Mouse (Mus musculus) spleen, postnatal 4 days (tissue): Measurements from ENCODE around the gene Kcnd1.
"Not testable (repeated sequence)": the region's sequence is repeated elsewhere in the genome, so short reads cannot be mapped to it uniquely, and the experiment has no call there.

Experiments
- DNase-seq, 2 experiments: peaks; one replicate each; pipeline ENCODE4 v3.0.0; 2022; ENCODE audit warnings: low spot score in 2 of 2

The Kcnd1 gene

DNA sequence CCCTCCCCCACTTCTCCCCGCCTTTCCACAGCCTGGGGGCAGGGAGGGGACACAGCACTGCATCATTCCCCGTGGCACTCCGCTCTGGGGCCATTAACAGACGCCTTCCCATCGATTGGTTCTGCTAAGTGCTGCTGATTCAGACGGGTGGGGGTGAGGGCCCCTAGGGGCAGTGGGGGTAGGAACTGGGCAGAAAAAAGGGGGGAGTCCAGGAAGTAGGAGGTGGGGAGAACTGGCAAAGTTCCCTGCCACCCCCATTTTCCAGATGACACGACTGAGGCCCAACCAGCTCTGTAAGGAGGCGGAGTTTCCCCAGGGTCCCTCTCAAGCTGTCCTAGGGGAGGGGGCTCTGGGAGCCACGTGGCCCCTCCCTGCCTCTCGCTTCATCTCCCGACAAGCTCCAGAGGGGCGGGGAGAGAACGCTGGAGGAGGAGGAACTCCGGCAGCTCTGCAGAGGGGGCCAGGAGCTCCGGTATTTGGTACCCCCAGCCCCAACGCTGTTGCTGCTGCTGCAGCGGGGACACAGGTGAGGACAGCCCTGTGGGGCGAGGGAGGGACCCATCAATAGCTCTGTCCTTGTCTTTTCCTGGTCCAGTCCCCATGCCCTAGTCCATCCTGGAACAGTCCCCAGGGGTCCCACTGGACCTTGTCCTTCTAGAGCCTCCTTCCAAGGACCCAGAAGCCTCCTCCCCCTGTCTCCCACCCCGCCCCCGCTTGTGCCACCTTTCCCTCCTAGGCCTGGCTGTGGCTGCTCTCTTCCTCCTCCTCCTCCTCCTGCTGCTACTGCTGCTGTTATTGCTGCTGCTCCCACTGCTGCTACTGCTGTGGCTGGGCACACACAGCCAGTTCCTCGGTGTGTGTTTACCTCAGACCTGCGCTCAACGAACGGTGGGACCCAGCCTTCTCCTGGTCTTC lies at the start of gene Kcnd1:
TSS of gene Kcnd1 (plus strand) at position 425 of the 915 bp plus-strand sequence.
- no peak for DNase-seq

DNA sequence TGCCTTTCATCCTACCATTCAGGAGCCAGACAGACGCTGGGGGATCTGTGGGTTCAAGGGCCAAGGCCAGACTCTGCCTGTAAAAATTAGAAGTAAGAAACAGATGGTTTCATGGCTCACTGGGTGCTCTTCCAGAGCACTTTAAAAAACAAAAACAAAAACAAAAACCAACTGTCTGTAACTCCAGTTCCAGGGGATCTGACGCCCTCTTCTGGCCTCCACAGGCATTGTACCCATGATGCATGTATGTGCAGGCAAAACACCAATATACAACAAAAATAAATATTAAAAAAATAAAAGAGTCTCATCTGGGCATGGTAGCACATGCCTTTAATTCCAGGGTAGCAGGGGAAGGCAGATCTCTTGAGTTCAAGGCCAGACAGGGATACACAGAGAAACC lies 49.3 kb upstream of the Kcnd1 start:
- DNase-seq: peak in 1 of 2 experiments; percentile 20

DNA sequence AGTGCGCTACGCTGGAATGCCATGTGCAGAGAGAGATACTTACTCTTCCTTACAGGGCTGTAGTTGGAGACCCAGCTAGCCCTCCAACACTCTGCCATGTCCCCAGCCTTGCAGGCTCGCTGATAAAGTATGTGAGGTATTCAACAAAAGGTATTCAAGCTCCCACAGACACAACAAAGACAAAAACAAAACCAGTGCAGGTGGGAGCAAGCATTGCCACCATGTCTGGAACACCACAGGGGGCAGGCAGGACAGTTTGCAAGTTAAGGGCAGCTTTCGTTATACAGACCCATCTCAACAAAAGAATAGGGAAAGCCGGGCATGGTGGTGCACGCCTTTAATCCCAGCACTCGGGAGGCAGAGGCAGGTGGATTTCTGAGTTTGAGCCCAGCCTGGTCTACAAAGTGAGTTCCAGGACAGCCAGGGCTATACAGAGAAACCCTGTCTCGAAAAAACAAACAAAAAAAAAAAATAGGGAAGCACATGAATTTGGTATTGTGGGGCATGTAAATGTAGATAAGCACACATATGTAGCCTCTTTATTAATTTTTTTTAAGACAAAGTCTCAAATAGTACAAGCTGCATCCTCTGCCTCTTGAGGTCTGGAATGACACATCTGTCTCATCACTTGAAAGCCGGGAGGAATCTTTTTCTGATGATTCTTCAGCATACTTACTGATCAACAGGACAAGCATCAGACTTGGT lies 46.4 kb upstream of the Kcnd1 start:
- DNase-seq: no peak

DNA sequence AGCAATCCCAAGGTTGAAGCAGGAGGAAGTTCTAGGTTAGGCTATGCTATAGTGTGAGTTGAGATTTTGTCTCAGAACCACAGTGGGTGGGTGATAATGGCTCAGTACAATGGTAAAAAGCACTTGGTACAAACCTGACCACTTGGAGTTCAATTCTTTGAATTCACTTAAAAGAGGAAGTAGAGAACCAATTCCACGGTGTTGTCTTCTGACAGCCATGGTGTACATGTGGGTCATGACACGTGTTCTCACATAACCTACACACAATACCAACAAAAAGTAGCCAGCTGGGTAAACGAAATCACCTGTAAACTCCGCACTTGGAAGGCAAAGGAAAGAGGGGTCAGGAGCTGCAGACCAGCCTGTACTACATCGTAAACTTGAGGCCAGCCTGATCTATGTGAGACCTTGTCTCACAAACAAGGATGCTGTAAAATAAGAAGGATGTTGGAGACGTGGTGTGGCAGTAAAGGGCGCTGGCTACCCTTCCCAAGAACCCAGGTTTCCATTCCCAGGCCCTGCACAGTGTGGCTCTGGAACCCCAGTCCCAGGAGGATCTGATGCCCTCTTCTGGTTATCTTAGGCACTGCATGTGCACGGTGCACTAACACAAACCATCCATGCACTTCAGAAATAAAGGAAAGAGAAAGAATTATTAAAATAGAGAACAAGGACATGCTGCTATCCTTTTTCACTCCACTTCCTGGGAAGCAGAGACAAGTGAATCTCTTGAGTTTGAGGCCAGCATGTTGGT lies 45.6 kb upstream of the Kcnd1 start:
- DNase-seq: peak; percentile 66 to 84

DNA sequence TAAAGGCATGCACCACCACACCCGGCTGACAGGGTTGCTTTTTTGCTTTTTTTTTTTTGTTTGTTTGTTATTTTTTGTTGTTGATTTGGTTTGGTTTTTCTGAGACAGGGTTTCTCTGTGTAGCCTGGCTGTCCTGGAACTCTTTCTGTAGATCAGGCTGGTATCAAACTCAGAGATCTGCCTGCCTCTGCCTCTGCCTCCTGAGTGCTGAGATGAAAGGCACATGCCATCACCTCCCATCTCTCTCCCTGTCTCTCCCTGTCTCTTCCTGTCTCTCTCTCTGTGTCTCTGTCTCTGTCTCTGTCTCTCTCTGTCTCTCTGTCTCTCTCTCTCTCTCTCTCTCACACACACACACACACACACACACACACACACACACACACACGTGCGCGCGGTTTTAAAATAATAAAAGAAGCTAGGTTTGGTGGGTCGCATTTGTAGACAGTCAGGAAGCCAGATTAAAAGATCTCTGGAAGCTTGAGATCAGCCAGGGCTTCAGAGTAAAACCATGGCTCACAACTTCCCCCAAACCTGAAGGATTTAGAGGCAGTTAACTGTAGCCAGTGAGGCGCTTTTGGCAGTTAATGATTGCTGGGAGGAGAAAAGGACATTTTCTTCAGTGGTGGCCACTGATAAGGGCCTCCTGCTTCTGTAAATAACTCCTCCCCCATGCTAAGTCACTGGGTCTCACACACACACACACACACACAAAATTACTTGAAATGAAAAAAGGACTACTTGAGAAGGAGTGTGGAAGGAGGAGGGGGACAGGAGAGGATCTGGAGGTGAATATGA lies 43.4 kb upstream of the Kcnd1 start:
- peak in 1 of 2 experiments; percentile 32 for DNase-seq

DNA sequence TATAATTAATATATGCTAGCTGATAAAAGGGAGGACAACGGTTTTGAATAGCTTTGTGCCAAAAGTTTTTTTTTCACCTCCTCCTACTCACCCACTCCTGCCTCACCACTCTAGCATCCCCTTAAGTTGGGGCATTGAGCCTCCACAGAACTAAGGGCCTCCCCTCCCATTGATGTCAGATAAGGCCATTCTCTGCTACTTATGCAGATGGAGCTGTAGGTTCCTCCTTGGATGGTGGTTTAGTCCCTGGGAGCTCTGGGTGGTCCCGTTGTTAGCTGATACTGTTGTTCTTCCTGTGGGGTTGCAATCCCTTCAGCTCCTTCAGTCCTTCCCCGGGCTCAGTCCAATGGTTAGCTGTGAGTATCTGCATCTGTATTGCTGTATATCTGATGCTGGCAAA lies 42.8 kb upstream of the Kcnd1 start:
- DNase-seq: peak in 1 of 2 experiments; percentile 13

DNA sequence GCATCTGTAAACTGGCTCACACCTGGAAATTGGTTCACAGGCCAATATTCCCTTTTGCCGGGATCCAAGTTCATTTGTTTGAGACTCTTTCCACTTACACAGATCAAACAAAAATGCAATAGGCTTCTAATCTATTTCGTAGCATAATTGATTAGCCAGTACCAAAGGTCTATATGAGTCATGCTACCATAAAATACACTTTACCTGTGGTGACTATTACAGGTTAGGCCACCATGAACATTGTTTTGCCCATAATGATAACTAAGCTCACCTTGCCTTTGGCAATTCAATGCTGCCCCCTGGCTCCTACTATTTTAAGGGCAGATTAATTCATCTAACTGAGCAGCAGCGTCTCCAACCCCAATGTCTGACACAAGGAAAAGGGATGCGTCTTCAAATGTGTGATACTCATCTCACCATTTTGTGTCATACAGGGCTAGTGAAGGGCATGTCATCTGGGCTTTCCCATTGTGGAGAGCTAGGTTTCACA lies 39.4 kb upstream of the Kcnd1 start:
- no peak for DNase-seq

DNA sequence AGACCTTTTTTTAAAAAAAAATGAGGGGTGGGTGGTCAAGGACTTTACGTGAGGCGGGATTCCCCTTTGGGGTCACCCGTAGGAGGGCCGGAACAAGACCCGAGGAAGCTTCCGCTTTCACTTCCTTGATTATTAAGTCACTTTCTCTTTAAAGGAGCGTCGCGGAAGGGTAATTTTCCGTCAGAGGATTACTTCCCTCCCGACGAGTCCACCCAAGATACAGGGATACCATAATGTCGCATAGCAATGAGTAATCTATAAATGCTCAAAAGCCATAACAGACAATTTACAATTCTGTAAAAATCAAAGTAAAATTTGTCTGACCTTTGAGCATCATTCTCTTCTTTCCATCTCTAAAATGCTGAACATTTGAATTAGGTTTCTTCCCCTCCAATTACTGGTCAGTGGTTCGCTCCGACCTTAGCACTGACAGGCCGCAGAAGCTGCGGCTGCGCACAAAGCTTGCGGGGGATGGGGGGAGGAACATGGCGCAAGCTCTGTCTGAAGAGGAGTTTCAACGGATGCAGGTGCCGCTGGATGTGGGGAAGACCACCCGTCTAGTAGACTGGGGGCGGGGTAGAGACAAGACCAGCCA lies 32.5 kb upstream of the Kcnd1 start, which contains the start of gene Gripap1:
TSS of gene Gripap1 (plus strand) at position 224 of the 595 bp plus-strand sequence.
- DNase-seq: peak; percentile 77 to 86

DNA sequence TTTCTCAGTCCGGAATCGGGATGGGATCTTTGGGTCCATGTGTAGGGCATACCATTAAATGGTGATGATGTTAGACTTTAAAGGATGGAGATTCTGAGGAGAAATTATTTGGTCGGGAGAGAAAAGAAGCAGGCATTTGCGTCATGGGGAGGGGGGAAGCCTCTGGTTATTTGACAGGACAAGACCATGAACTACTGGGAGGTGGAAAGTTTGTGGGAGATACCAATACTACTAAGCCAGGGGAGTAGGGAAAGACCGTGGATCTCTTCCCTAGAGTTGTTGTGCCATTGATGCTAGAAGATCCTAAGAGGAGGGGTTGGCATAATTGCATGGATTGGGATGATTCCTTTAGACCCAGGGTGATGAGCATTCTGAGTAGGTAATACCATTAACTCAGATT lies 31.8 kb upstream of the Kcnd1 start:
- DNase-seq: no peak

DNA sequence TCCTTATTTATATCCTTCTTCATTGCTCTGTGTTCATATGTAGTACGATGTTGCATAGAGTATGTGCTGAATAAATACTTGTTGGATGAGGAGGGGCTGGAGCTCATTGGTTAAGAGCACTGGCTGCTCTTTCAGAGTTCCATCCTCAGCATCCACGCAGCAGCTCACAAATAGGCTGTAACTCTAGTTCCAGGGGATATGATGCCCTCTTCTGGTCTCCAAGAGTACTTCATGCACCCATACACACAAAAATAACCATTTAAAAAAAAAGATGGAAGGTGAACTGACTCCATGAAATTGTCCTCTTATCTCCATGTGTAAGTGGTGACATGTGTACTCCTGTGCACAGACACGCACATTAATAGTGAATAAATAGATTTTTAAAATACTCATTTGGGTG lies 28.7 kb upstream of the Kcnd1 start:
- DNase-seq: no peak

DNA sequence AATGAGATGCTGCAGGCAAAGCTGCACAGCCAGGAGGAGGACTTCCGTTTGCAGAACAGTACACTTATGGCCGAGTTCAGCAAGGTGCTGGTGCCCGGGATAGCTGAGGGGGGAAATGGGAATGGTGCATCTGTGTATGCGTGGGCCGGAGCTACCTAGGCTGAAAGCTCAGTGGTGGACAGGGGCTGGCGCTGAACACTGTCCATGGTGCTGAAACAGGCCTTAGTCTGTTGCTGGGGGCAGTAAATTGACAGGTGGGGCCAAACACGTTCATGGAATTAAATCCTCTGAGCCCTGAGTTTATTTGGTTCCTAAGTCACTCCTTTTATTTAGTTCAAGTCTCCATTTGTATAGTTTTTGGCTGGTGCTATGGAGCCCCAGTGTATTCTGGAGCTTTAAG lies 27.1 kb upstream of the Kcnd1 start:
- peak in 1 of 2 experiments; percentile 15 for DNase-seq

DNA sequence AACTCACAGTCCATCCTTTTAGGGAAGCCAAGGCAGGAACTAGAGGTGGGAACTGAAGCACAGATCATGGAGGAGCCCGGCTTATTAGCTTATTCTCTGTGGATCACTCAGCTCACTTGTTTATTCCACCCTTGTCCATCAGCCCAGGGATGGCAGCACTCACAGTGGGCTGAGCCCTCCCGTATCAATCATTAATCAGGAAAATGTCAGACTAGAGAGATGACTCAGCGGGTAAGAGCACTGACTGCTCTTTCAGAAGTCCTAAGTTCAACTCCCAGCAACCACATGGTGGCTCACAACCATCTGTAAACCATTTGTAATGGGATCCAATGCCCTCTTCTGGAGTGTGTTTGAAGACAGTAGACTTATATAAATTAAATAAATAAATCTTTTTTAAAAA lies 24.8 kb upstream of the Kcnd1 start:
- no peak for DNase-seq

DNA sequence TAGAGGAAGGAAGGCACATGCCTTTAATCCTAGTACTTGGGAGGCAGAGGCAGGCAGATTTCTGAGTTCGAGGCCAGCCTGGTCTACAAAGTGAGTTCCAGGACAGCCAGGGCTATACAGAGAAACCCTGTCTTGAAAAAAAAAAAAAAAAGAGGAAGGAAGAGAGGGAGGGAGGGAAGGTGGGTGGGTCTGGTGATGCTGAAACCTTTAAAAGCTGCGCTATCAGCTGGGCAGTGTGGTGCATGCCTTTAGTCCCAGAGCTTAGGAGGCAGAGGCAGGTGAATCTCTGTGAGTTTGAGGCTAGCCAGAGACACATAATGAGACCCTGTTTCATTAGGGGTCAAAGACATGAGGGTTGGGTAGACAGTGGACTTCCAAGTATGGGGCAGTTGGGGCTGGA lies 19.9 kb upstream of the Kcnd1 start:
- DNase-seq: not testable (repeated sequence)

DNA sequence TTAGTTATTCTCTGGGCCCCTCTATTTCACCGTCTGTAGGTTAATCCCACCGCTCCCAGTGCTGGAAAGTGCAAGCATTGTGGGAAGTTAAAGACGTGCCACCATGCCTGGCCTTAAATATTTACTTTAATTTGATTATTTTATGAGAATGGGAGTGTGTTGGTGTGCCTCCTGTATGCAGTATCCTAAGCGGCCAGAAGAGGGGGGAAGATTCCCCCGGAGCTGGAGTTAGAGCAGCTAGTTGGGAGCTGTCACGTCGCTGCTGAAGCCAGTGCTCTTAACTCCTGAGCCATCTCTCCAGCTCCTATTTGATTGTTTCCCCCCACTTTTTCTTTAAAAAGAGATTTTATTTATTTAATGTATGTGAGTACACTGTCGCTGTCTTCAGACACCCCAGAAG lies 7.1 kb upstream of the Kcnd1 start:
- peak; percentile 67 to 81 for DNase-seq

DNA sequence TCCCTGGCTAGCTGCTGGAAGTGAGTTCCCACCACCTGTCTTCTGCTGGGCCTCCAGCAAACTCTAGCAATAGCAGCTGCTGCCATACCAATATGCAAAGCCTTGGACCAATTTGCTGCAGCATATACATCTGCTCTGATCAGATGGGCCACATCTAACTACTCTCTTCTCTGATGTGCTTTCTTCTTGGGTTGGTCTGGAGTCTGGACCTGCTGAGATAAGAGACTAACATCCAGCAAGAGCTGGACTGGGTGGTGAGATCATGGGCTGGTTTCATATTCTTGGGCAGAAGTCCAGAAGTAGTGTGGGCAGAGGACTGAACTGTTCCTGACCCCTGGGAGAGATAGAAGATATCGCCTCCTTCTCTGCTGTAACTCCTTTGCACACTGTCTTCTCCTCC lies 15.1 kb downstream of the Kcnd1 start:
- DNase-seq: peak in 1 of 2 experiments; percentile 50

DNA sequence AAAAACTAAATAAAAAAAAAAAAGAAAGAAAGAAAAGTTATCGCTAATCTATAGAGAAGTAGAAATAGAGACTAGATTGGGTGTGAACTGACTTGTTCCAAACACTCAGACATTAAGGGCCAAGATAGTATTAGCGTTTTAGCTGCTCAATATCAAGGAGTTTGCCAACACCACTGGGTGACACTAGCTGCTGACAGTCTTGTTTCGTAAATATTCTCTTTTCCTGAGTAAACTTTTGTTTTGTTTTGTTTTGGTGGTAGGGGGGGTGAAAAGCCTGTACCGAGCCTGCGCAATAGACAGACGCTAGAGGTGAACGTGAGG lies 18.7 kb downstream of the Kcnd1 start:
- DNase-seq: no peak

DNA sequence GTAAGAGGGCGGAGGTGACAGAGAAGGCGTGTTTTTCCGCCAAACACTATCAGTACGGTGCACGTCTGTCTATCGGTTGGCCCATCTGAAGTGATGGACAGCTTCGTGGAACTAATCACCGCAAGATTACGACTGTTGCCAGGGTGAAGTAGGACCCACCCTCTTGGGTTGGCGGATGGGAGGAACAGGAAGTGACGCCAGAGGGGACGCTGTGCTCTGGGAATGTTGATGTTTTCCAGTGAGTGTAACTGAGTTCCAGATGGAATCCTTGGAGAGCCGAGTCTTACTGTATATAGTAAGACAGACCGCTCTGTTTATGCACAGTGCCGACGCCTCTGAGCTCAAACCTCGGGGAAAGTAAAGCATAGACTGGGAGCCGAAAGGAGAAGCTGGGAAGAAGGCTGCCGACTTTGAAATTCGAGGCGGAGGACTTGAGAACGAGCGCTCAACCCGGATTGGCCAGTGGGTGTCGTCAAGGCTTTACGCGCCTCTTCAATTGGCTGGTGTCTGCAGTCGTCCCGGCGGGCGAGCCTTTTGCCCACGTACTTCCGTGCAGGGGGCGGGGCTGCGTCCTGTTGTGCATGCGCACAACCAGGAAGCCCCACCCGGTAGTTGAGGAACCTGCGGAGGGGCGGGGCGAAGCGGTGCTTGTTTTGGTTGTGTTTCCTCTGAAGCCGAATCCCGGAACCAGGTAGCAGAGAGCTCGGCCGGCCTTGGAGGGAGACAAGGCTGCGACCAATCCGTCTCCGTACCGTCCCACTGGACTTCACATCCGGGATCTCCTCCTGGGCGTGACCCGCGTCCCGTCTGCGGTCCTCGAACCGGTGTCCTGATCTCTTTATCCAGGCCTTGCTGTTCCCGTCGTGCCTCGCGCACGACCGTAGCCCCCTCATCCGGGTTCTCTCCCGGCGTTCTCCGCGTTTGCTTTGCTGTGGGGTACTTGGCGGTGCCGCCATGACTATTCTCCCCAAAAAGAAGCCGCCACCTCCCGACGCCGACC lies 19.4 kb downstream of the Kcnd1 start, which contains the start of gene Otud5:
TSS of gene Otud5 (plus strand) at position 202 of the 1,000 bp plus-strand sequence.
- DNase-seq: peak; percentile 94 to 95

DNA sequence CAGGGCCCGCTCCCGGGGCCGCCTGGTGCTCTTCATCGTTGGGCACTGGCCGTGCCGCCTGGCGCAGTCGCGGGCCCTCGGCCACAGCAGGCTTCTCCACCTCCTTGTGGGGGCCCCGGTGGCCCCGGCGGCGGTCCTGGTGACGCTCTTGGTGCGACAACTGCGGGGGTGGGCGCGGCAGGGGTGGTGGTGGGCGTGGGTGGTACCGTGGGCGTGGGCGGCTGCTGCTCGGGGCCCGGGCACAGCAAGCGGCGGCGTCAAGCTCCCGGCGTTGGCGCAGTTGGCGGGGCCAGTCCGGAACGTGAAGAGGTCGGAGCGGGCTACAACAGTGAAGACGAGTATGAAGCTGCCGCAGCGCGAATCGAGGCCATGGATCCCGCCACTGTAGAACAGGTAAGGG lies 20.2 kb downstream of the Kcnd1 start:
- DNase-seq: peak; percentile 52 to 78

DNA sequence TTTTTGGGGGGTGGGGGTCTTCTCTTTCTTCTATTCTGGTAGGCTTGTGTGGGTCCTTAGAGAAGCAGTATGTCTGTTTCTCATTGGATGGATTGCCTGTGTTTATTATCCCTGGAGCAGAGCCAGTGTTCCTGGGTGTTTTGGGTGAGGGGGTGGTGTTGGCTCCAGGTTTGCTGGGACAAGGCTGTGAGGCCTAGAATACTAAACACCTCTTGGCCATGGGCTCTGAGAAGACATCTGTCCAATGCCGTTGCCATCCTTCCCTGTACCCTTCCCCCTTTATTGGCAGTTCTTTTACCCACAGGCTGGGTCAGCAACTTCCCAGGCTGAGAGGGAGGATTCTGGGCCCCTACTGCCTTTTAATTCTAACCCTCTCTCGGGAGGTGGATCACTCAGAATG lies 25.8 kb downstream of the Kcnd1 start:
- DNase-seq: no peak
